Mouse (Mus musculus) lung, adult 10 weeks (tissue): Measurements from ENCODE around the gene Syncrip. TPM values are rescaled to one million over a fixed set of nuclear protein-coding genes. Genes with fewer than 3 reads are reported as not detected.

Source experiments
- polyA plus RNA-seq: library from polyadenylated mRNA; stranded (reverse); fragments of 350-450 nt; fragmentation: Illumina TruSeq; extraction: RNeasy Lipid Tissue Mini Kit (QIAGEN cat#74804); gene quantifications from one replicate; pipeline ENCODE4 v1.2.3, GENCODE M21; 2014; ENCODE audit warnings: low read depth, low replicate concordance; ENCODE audit not compliant: insufficient read depth

The Syncrip gene
- 30.1 TPM for polyA plus RNA-seq

DNA sequence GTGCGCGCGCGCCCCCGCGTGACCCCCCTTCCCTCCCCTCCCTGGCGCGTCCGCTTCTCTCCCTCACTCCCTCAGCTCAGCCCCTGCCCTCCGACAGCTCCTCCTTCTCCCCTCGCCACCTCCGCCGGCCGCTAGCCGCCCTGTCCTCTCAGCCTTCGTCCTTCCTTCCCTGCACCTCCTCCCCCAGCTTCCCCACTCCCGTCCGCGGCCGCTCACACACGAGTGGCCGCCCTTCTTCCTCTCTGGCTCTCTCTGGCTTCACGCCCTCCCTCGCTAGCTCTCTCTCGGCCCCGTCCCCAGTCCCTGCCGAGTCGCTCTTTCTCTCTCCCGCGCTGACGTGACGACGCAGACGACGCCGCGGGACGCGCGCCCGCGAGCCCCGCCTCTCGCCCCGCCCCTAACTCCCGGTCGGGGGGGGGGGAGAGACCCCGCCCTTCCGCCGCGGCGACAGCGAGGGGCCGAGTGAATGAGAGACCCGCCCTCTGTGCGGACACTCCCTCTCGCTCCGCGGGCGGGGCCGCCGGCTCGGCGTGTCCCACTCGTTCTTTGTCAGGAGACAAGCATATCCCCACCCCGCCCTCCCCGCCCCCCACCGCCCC, at the start of gene Syncrip:
Syncrip (minus strand) TSS at position 345 of the 599 bp plus-strand sequence.

DNA sequence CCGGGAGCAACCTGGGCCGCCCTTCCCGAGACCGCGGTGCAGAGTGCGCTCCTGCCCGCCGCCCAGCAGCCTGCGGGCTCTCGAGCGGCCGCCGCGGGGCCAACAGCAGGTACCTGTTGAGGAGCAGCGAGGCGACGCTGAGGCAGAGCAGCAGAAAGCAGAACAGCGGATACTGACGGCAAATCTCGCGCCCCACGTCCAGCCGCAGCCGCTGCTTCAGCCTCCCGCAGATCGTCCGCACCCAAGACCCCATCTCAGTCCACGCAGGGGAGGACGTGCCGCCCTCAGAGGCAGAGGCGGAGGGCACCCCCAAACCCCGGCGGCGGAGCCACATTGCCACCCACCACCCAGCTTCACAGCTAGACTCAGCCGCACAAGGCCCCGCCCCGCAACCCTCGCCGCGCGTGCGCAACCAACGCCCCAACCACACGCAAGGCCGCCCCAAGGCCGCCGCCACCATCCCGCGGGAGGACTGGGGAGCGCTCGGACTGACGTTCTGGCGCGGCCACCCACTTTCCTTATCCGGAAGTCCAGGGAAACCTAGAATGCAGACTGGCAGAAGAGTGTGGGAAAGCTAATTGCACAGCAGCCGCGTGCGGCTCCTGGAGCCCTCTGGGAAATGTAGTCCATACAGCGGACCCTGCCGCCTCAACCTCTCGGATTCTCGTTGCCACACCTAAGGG, 43.7 kb downstream of the Syncrip start, which contains the start of gene Snx14:
Snx14 (minus strand) TSS at position 404 of the 683 bp plus-strand sequence.

Other genes starting within 250 kb of the Syncrip start
- 23.4 TPM for gene Nt5e, start 155.4 kb downstream of the Syncrip start, polyA plus RNA-seq
- 18.8 TPM for gene Snx14, start 43.6 kb downstream of the Syncrip start, polyA plus RNA-seq
- not detected for gene Gm20537, start 26.0 kb downstream of the Syncrip start, polyA plus RNA-seq
- gene Zfp949, start 65.4 kb upstream of the Syncrip start, polyA plus RNA-seq = 6.5 TPM
- not detected for gene Trim43a, start 98.3 kb upstream of the Syncrip start, polyA plus RNA-seq
- gene Mthfsl, start 237.7 kb upstream of the Syncrip start, polyA plus RNA-seq = 39.9 TPM
- 27.6 TPM for gene Bcl2a1d, start 249.3 kb upstream of the Syncrip start, polyA plus RNA-seq